Mouse (Mus musculus): ENCODE data around the gene Lzic. TPM values are rescaled to one million over a fixed set of nuclear protein-coding genes. Genes with fewer than 3 reads are reported as not detected.
A peak's percentile ranks its signal among the peaks of the same experiment; 100 is the strongest.

Gene Lzic
- polyA plus RNA-seq, 1 experiment from 2014 or later: 49.3 TPM

- 0 out of 2 replicates have a peak overlapping the region, but pooled peaks have one; percentile 10 for H3K9ac ChIP-seq (replicated peaks; ENCODE audit: low read depth, low read length)
- H3K36me3 ChIP-seq (ENCODE audit: control insufficient read depth, insufficient read depth, low read length): peaks cover 37% of the 10 kb centered on the region
- ATAC-seq (ENCODE audit: insufficient number of reproducible peaks, insufficient read depth, low FRiP score, low read depth): no peak
- no peak overlapping the region for H3K4me3 ChIP-seq (ENCODE audit: low read depth, low read length)
- H3K27me3 ChIP-seq (ENCODE audit: control insufficient read depth, insufficient read depth, low read length): no peaks in the 10 kb centered on the region
- H3K27ac ChIP-seq (ENCODE audit: low read length): no peak overlapping the region
- H3K9me3 ChIP-seq (ENCODE audit: control insufficient read depth, low read depth, low read length): no peaks in the 10 kb centered on the region
- peaks cover 11% of the 10 kb centered on the region for H3K4me1 ChIP-seq (ENCODE audit: control insufficient read depth, insufficient read depth, low read length)
- WGBS: 95% methylated on average over 12 of the region's 12 CpGs
- H3K4me2 ChIP-seq (replicated peaks; ENCODE audit: low read depth, low read length): no peak overlapping the region
These were observed 2.7 kb downstream of the Lzic start for GRCm38 (mm10) chr4:149487729-149488128.

- 86% methylated on average over 14 of the region's 14 CpGs for WGBS
- no peak for ATAC-seq (ENCODE audit: insufficient number of reproducible peaks, insufficient read depth, low FRiP score, low read depth)
- no peaks in the 10 kb centered on the region for H3K9me3 ChIP-seq (ENCODE audit: control insufficient read depth, low read depth, low read length)
- peaks cover 49% of the 10 kb centered on the region for H3K36me3 ChIP-seq (ENCODE audit: control insufficient read depth, insufficient read depth, low read length)
- no peaks in the 10 kb centered on the region for H3K27me3 ChIP-seq (ENCODE audit: control insufficient read depth, insufficient read depth, low read length)
- no peak overlapping the region for H3K4me3 ChIP-seq (ENCODE audit: low read depth, low read length)
- no peak overlapping the region for H3K4me2 ChIP-seq (replicated peaks; ENCODE audit: low read depth, low read length)
- no peak overlapping the region for H3K27ac ChIP-seq (ENCODE audit: low read length)
- no peak overlapping the region for H3K9ac ChIP-seq (replicated peaks; ENCODE audit: low read depth, low read length)
- H3K4me1 ChIP-seq (ENCODE audit: control insufficient read depth, insufficient read depth, low read length): peaks cover 8% of the 10 kb centered on the region
These were observed 4.6 kb downstream of the Lzic start for GRCm38 (mm10) chr4:149489415-149490240.

GRCm38 (mm10) chr4:149491151-149491550 lies 6.1 kb downstream of the Lzic start:
- Histone ChIP-seq H3K4me2 (replicated peaks; ENCODE audit: low read depth, low read length) (no peak overlapping the region), H3K36me3 (ENCODE audit: control insufficient read depth, insufficient read depth, low read length) (peaks cover 62% of the 10 kb centered on the region), H3K9me3 (ENCODE audit: control insufficient read depth, low read depth, low read length) (no peaks in the 10 kb centered on the region), H3K27ac (ENCODE audit: low read length) (no peak overlapping the region), H3K9ac (replicated peaks; ENCODE audit: low read depth, low read length) (no peak overlapping the region), H3K4me1 (ENCODE audit: control insufficient read depth, insufficient read depth, low read length) (peaks cover 6% of the 10 kb centered on the region), H3K27me3 (ENCODE audit: control insufficient read depth, insufficient read depth, low read length) (no peaks in the 10 kb centered on the region), H3K4me3 (ENCODE audit: low read depth, low read length) (no peak overlapping the region)
- no peak for ATAC-seq (ENCODE audit: insufficient number of reproducible peaks, insufficient read depth, low FRiP score, low read depth)
- 97% methylated on average over 3 of the region's 3 CpGs for WGBS

- Histone ChIP-seq H3K9ac (replicated peaks; ENCODE audit: low read depth, low read length) (no peak overlapping the region), H3K4me1 (ENCODE audit: control insufficient read depth, insufficient read depth, low read length) (no peaks in the 10 kb centered on the region), H3K36me3 (ENCODE audit: control insufficient read depth, insufficient read depth, low read length) (peaks cover 47% of the 10 kb centered on the region), H3K4me3 (ENCODE audit: low read depth, low read length) (no peak overlapping the region), H3K4me2 (replicated peaks; ENCODE audit: low read depth, low read length) (no peak overlapping the region), H3K9me3 (ENCODE audit: control insufficient read depth, low read depth, low read length) (no peaks in the 10 kb centered on the region), H3K27me3 (ENCODE audit: control insufficient read depth, insufficient read depth, low read length) (no peaks in the 10 kb centered on the region), H3K27ac (ENCODE audit: low read length) (no peak overlapping the region)
- no peak; the same call in 1 of the 2 replicates for ATAC-seq (ENCODE audit: insufficient number of reproducible peaks, insufficient read depth, low FRiP score, low read depth)
- WGBS: 64% methylated on average over 2 of the region's 2 CpGs
These were observed 11.6 kb downstream of the Lzic start for GRCm38 (mm10) chr4:149496612-149497011.

- Histone ChIP-seq H3K4me3 (ENCODE audit: low read depth, low read length) (no peak overlapping the region), H3K4me2 (replicated peaks; ENCODE audit: low read depth, low read length) (no peak overlapping the region), H3K4me1 (ENCODE audit: control insufficient read depth, insufficient read depth, low read length) (no peaks in the 10 kb centered on the region), H3K27ac (ENCODE audit: low read length) (no peak overlapping the region), H3K9me3 (ENCODE audit: control insufficient read depth, low read depth, low read length) (no peaks in the 10 kb centered on the region), H3K27me3 (ENCODE audit: control insufficient read depth, insufficient read depth, low read length) (no peaks in the 10 kb centered on the region), H3K36me3 (ENCODE audit: control insufficient read depth, insufficient read depth, low read length) (peaks cover 43% of the 10 kb centered on the region), H3K9ac (replicated peaks; ENCODE audit: low read depth, low read length) (no peak overlapping the region)
- 72% methylated on average over 8 of the region's 8 CpGs for WGBS
- ATAC-seq (ENCODE audit: insufficient number of reproducible peaks, insufficient read depth, low FRiP score, low read depth): no peak
These were observed 13.9 kb downstream of the Lzic start for GRCm38 (mm10) chr4:149498901-149499300.

GRCm38 (mm10) chr4:149499790-149500189 lies 14.8 kb downstream of the Lzic start:
- H3K27me3 ChIP-seq (ENCODE audit: control insufficient read depth, insufficient read depth, low read length): no peaks in the 10 kb centered on the region
- no peak overlapping the region for H3K4me2 ChIP-seq (replicated peaks; ENCODE audit: low read depth, low read length)
- no peaks in the 10 kb centered on the region for H3K4me1 ChIP-seq (ENCODE audit: control insufficient read depth, insufficient read depth, low read length)
- no peak overlapping the region for H3K9ac ChIP-seq (replicated peaks; ENCODE audit: low read depth, low read length)
- peaks cover 34% of the 10 kb centered on the region for H3K36me3 ChIP-seq (ENCODE audit: control insufficient read depth, insufficient read depth, low read length)
- H3K27ac ChIP-seq (ENCODE audit: low read length): no peak overlapping the region
- 87% methylated on average over 5 of the region's 5 CpGs for WGBS
- no peak for ATAC-seq (ENCODE audit: insufficient number of reproducible peaks, insufficient read depth, low FRiP score, low read depth)
- H3K4me3 ChIP-seq (ENCODE audit: low read depth, low read length): no peak overlapping the region
- H3K9me3 ChIP-seq (ENCODE audit: control insufficient read depth, low read depth, low read length): no peaks in the 10 kb centered on the region

- 79% methylated on average over 5 of the region's 5 CpGs for WGBS
- ATAC-seq (ENCODE audit: insufficient number of reproducible peaks, insufficient read depth, low FRiP score, low read depth): no peak
- Histone ChIP-seq H3K4me2 (replicated peaks; ENCODE audit: low read depth, low read length) (no peak overlapping the region), H3K36me3 (ENCODE audit: control insufficient read depth, insufficient read depth, low read length) (peaks cover 9% of the 10 kb centered on the region), H3K4me3 (ENCODE audit: low read depth, low read length) (no peak overlapping the region), H3K4me1 (ENCODE audit: control insufficient read depth, insufficient read depth, low read length) (no peaks in the 10 kb centered on the region), H3K9me3 (ENCODE audit: control insufficient read depth, low read depth, low read length) (no peaks in the 10 kb centered on the region), H3K27ac (ENCODE audit: low read length) (no peak overlapping the region), H3K27me3 (ENCODE audit: control insufficient read depth, insufficient read depth, low read length) (no peaks in the 10 kb centered on the region), H3K9ac (replicated peaks; ENCODE audit: low read depth, low read length) (no peak overlapping the region)
These were observed 19.3 kb downstream of the Lzic start for GRCm38 (mm10) chr4:149504363-149504762.

- no peak overlapping the region for H3K4me3 ChIP-seq (ENCODE audit: low read depth, low read length)
- ATAC-seq (ENCODE audit: insufficient number of reproducible peaks, insufficient read depth, low FRiP score, low read depth): no peak
- H3K4me2 ChIP-seq (replicated peaks; ENCODE audit: low read depth, low read length): no peak overlapping the region
- peaks cover 4% of the 10 kb centered on the region for H3K36me3 ChIP-seq (ENCODE audit: control insufficient read depth, insufficient read depth, low read length)
- no peaks in the 10 kb centered on the region for H3K4me1 ChIP-seq (ENCODE audit: control insufficient read depth, insufficient read depth, low read length)
- 42% methylated on average over 3 of the region's 3 CpGs for WGBS
- H3K27me3 ChIP-seq (ENCODE audit: control insufficient read depth, insufficient read depth, low read length): no peaks in the 10 kb centered on the region
- H3K9ac ChIP-seq (replicated peaks; ENCODE audit: low read depth, low read length): no peak overlapping the region
- H3K27ac ChIP-seq (ENCODE audit: low read length): no peak overlapping the region
- no peaks in the 10 kb centered on the region for H3K9me3 ChIP-seq (ENCODE audit: control insufficient read depth, low read depth, low read length)
These were observed 19.8 kb downstream of the Lzic start for GRCm38 (mm10) chr4:149504858-149505257.
